Mouse (Mus musculus): ENCODE data around the gene Gm20388. TPM values are rescaled to one million over a fixed set of nuclear protein-coding genes. Genes with fewer than 3 reads are reported as not detected.
A peak's percentile ranks its signal among the peaks of the same experiment; 100 is the strongest.

The Gm20388 gene
- total RNA-seq, 2 experiments from 2014 or later: not detected

DNA sequence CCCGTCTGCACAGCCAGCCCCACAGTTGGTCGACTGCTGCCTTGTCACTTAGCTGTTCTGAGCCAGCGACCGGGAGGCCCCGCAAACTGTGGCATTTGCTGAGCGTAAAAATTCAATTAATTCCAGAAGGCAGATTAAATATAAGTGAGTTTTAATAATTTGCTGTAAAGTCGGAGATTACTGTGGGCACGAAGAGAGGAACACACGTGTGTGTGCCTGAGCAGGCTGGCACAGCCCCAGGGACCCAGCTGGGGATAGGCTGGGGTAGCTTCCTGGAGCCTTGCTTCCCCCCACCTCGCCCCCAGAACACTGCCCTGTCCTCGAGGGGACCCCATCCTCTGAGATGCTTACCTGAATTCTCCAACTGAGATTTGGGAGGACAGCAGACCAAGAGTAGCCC lies 601.7 kb downstream of the Gm20388 start:
- no peak for DNase-seq (ENCODE audit: low spot score in 2 of 2)

DNA sequence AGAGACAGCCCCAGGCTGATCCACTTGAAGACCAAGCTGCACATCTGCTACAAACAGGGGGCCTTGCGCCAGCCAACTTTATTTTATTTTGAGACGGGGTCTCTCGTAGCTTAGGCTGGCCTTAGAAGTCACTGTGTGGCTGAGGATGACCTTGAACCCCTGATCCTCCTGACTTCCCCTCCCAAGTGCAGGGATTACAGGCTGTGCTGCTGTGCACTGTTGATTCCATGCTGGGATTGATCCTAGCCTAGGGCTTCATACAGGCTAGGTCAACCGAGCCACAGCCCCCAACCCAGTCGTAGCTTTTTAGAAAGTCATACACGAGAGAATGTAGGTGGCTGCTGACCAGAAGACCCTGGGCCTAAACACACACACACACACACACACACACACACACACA lies 602.5 kb downstream of the Gm20388 start:
- no peak for DNase-seq (ENCODE audit: low spot score in 2 of 2)

DNA sequence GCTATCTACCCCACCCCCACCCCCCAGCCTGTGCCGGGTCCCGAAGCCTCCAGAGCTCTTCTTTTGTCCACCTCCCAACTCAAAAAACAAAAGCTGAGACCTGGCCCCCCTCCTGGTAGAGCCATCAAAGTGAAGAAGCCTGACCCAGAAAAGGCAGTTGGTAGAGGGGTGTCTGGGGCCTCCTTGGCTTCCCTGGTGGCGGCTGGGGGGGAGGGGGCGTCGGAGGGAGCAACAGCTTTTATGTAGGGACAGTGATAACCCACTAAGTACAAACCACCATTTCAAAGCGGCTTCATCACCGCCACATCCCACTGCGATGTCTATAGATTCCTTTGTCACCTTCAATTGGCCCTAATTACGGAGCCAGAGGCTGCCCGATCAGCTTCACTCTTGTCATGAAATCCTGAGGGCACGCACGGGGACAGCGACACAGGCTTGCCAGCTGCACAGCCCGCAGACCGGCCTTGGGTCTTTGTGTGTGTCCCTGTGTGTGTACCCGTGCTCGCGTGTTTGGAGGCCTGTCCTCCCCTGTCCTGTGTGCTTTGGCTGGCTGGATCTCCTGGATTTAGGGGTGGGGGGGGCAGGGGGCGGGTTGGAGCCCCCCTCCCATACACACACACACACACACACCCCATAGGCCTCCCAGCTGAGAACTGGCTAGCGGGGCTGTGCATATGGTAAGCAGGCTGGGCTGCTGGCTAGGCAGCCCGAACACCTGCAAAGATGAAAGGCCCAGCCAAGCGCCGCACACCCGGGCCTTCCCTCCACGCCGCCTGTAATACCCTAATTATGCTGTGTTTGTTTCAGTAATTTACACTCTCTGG lies 603.2 kb downstream of the Gm20388 start:
- no peak for DNase-seq (ENCODE audit: low spot score in 2 of 2)

DNA sequence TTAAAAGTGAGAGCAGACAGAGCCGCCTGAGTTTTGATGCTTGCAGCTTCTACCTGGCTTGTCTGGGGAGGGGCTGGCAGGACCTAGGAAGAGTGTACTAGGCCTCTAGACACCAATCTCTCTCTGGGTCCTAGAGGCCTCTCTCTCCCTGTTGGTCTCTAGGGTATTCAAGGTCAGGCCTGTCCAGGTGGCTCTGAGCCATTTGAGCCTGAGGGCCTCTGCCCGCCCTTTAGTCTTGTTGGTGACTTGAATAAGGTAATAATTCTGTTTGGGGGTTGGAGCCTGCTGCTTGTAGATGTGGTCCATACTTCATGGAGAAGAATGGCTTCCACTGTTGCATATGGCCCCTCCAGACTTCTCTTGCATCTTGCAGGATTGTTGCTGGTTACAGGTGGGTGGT lies 604.6 kb downstream of the Gm20388 start:
- no peak for DNase-seq (ENCODE audit: low spot score in 2 of 2)

DNA sequence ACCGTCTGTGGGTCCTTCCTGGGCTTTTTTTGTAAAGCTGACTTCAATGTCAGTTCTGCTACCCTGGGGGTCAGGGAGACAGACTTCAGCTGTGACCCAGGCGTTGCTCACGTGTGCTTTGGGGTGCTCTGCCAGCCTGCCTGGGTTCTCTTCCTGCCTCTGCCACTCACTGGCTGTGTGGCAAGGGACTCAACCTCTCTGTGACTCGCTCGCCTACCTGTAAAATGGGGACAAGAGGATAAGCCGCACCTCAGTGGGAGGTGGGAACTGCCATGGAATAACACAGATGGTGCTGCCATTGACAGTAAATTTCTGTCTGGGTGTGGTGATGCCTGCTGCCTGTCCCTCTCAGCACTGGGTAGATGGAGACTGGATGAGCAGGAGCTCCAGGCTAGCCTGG lies 605.0 kb downstream of the Gm20388 start:
- no peak for DNase-seq (ENCODE audit: low spot score in 2 of 2)

DNA sequence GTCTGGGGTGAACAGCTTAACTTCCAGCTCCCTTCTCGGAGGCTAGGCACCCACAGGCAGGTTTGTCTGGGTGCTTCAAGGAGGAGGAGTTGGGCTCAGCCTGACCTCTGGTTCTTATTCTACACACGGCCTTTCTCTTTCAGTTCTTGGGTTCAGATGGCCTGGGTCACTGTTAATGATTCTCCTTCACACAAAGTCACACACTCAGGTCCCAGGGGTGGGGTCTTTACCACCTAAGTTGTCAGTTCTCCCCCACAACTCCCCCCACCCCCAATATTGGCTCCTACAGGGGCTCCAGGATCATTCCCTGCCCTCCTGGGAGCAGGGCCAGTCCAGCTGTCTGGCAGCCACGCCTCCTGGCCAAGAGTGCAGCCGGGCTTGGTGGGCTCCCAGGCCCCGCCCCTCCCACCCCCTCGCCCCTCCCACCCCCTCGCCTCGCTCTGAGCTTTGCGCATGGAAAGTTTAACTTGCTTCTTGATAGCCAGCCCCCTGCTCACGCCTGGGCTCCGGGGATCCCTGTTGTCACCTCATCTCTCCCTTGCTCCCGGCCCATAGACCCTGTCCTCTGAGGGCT lies 605.6 kb downstream of the Gm20388 start:
- no peak for DNase-seq (ENCODE audit: low spot score in 2 of 2)

DNA sequence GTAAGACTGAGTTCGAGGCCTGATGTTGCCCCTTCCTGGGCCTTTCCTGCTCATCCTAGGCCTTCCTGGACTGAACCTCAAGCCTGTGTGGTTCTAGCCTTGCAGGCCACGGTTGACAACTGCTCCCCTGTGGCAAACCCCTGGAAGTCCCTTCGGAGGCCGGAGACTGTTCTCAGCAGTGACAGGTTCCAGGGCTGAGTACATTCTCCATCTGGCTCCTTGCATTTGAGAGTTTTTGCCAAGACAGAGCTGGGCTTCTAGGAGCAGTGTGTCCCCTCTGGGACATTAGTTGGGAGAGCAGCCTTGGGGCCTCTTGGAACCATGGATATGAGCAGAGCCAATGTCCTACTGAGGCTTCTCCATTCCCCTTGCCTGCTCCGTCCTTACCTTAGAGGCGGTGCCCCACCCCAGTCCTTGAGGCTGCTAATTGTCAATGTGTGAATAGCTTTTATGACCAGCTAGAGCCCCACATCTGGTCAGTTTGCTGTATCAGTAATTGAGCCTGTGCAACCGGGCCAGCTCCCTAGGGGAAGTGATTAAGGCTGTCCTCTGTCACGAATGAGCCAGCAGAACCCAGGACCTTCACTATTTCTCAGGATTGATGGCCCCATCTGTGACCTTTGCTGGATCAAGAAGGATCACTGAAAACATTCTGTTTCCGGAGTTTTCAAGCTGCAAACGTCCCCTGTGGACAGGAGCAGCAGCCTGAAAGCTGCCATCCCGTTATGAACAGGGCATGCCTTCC lies 607.2 kb downstream of the Gm20388 start:
- DNase-seq (ENCODE audit: low spot score in 2 of 2): no peak

DNA sequence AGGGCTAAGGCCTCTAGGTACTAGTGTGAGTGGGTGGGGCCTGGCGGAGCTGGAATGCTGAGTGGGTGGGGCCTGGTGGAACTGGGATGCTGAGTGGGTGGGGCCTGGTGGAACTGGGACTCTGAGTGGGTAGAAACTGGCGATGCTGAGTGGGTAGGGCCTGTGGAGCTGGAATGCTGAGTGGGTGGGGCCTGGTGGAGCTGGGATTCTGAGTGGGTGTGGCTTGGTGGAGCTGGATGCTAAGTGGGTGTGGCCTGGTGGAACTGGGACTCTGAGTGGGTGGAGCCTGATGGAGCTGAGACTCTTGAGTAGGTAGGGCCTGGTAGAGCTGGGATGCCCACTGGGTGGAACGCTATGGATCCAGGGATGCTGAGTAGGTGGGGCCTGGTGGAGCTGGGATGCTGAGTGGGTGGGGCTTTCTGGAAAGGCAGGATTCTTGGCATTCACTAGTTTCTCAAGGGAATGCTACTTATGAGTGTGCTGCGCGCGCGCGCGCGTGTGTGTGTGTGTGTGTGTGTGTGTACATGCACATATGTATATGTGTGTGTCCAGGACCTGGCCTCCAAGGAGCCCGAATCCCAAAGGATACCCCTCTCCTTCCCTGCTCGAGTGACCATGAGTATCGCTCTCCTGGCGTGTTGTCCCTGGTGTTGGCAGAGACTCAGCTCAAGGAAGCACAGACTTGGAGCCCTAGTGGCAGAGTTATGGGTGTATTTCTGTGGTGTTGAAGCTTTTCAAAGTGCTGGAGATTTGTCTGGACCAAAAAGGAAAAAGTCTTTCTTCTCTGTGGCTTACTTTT lies 608.3 kb downstream of the Gm20388 start:
- no peak for DNase-seq (ENCODE audit: low spot score in 2 of 2)

DNA sequence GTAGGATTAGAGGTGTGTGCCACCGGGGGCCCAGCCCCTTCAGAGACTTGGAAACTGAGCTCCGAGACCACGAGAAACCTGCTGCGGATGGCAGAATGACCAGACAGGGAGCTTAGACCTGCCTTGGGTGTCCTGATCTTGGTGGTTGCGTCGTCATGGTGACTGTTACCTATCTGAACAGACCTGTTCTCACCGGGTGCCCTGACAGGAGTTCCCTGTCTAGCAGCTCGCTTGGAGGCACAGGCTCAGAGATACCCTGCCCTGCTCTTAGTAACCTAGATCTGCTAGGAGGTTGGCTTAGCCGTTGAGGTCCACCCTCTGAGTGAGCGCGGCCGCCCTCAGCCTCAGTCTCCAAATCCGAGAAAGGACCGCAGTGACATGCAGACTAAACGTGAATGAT lies 609.6 kb downstream of the Gm20388 start:
- DNase-seq (ENCODE audit: low spot score in 2 of 2): no peak

DNA sequence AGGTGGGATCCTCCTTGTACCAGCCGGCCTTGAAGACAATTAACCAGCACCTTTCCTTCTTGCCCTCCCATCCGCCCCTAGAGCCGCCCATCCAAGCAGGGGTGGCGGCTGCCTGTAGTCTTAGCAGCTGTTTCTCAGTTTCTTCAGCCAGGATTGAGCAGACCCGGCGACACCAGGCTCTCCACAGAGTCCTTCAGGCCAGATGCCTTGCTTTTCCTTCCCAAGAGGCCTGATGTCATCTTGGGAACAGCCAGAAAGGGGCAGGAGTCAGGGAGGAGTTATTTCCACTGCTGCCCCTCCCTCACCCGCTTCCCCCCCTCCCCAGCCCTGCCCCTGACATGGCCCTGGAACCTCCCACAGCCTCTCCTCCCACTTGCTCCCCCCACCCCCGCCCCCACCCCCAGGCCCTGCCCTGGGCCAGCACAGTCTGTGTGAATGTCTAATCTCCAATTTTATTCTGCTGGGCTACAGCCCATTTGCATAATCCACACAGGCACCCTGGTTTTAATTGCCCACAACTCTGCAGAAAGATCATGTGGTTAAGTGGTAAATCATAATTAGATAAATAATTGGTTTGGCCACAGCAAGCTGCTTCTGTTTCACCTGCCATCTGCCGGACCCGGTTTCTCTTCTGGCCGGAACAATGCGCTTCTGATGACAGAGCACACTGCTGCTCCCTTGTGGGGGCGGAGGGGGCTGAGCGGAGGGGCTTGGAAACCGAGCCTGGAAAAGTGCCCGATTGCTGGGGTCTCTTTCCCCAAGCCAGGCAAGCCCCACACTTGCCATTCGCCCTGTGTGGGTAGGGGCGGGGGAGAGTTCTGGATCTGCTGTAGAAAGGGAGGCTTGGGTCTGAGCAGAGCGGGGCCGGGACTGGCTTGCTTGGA lies 610.3 kb downstream of the Gm20388 start:
- DNase-seq (ENCODE audit: low spot score in 2 of 2): peak; percentile 68 to 85

DNA sequence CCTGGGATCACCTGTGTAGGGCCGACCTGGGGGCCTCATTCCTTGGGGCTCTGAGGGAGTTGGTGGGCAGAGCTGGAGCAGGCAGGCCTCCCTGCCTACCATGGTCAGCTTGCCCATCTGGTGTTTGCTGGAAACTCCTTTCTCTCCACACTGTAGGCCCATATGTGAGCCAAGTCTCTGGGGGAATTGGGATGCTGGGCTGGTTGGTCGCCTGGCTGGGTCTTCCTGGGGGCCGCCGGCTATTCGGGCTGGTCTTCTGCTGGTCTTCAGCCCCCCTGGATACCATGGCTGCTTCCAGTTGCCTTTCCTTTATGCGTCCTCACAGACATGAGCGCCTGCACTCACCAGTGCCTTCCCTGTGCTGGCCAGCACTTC lies 610.9 kb downstream of the Gm20388 start:
- no peak for DNase-seq (ENCODE audit: low spot score in 2 of 2)

DNA sequence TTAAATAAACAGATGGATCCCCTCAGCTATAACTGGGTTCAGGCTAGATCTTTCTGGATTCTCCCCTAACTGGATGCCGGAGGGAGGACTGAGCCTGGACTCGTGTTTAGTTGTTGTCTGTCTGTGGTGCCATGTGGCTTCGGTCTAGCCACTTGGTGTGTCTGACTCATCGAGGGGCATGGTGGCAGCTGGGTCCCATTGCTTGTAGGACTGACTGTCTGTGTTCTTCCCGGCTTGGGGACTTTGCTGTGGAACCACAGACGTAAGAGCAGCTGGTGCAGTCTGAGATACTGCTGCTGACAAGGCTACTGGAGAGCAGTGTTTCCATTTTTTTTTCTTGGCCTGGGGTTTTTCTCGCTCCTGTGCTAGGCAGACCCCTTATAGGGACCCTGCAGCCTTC lies 613.0 kb downstream of the Gm20388 start:
- no peak for DNase-seq (ENCODE audit: low spot score in 2 of 2)

DNA sequence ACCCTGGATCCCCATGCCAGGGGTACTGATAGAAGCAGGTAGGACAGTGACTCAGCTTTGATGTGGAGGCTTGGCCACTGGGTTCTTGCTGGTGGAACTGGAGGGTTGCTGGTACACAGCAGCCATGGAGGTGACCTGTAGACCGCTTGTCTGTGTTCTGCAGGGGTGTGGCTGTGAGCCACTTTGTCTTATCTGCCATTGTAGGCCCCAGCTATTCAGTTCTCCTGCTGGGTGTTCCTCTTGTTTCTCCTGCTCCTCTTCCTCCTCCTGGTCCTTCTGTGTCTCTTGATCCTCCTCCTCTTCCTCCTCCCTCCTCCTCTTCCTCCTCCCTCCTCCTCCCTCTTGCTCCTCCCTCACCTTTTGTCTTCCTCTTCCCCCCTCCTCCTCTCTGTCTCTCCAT lies 614.5 kb downstream of the Gm20388 start:
- DNase-seq (ENCODE audit: low spot score in 2 of 2): no peak

DNA sequence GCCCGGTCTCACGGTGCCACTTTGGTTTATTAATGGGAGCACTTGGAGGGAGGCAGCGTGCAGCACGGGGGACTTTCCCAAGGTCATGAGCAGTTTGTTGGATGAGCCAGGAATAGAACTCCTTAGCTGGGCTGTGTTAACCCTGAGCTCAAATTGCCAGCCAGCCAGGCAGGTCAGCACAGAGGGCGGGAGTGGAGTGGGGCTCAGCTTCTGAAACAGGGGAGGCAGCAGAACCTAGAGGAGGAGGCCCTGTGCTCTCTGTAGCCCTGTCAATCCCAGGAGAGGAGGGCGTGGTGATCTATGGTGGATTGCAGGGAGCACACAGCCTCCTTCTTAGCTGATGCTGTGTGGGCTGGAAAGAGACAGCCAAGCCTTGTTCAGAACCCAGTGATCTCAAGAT lies 615.2 kb downstream of the Gm20388 start:
- no peak for DNase-seq (ENCODE audit: low spot score in 2 of 2)

DNA sequence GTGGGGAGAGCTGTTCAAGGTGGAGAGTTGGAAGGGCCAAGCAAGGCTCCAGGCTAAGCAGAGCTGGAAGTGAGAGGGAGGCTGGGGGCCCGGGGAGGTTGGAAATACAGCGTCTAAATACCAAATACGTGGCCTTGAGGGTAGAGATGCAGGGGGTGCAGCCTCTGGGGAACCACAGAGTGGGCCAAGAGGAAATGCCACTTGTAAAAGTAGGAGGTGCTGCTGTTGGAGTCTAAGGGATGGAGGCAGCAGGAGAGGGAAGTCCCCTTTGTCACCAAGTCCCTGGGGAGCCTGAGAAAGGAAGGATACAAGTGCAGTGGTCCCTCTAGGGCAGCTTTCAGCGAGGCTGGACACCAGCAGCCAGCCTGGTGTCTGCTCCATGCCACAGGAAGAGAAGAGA lies 615.9 kb downstream of the Gm20388 start:
- DNase-seq (ENCODE audit: low spot score in 2 of 2): no peak

DNA sequence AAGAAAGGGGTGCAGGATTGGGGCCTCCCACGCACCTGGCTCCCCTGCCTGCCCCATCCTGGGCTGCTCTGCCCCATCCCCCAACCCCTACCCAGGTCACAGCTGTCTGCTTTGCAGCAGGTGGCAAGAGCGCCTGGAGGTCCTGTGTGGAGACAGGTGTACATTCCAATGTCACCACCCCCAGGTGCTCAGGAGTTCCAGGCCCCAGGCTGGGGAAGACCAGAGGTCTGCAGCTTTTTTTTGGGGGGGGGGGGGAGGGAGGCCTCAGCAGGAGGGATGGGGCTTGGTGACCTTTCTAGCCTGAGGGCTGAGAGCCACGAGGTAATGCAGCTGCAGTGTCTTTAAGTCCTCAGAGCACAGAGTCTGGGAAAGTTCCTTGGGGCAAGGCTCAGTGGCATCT lies 617.7 kb downstream of the Gm20388 start:
- DNase-seq (ENCODE audit: low spot score in 2 of 2): no peak

DNA sequence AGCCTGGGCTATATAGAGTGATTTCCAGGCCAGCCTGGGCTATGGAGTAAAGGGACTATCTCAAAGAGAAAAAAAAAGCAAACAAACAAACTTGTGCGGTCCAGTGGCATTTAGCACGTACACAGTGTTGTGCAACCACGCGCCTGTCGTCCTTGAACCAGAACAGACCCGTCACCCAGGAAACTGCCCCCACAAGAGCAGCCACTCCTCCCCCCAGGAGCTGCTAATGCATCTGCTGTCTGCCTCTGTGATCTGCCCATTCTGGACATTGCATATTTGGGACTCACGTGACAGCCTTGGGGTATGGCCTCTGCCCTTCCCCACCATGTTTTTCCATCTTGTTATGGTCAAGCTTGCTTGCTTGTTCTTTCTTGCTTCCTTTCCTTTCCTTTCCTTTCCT lies 618.6 kb downstream of the Gm20388 start:
- DNase-seq (ENCODE audit: low spot score in 2 of 2): no peak

DNA sequence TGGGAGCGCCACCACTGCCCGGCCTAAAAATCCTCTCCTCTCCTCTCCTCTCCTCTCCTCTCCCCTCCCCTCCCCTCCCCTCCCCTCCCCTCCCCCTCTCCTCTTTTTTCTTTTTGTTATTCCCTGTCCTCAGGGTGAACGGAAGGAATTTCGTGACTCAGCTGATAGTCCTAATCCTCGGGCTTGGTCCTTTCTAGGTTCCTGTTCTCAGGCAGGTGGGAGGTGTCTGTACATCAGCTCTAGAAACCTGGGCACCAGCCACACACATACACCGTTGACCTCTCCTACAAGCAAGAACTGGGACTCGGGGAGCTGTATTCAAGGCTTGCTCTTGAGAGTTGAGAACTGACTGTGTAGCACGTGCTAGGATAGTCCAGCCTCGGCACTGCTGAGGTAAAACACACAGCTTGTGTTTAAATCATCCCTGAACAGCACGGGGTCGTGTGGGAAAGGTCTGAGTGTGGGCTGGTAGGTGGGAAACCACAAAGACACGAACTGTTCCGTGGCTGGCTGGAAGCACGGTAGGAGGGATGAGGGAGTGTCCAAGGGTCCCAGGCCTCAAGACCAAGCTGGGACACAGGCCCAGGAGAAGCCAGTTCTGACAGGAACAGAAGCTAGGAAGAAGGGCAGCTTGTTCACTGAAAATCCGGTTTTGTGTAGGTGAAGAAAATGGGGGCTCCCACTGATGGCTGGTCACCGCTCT lies 620.5 kb downstream of the Gm20388 start:
- DNase-seq (ENCODE audit: low spot score in 2 of 2): no peak

DNA sequence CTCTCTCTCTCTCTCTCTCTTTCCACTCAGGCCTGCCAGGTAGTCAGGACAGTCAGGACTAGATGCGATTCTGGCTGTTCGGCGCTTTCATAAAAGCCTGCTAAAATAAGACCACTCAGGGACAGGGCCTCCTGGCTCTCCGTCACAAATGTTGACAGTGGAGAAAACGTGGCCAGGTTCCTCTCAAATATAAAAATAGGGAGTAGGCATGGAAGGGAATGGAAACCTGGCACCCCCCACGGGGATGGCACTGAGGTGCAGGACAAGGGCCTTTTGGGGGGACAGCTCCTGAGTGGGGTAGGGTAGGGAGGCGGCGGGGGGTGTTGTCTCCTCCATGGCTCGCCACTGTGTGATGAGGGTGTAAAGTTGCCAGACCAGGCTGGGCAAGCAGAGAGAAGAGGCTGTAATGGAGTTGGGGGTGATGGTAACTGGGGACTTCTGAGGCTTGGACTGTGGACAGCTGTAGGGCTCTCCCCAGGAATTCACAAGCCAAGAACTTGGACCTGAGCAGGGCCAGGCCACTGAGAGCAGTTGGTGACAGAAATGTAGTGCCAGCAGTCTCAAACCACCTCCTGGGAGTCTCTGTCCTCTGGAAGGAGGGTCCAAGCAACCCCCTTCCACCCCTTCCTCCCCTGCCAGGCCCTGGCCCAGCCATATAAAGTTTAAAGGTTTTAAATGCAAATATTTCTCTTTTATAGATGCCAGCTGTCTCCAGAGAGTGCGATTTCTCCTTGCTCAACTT lies 621.3 kb downstream of the Gm20388 start:
- DNase-seq (ENCODE audit: low spot score in 2 of 2): no peak
